ENCODE assay signal across 14 mouse cellular contexts in genomic region chr10:89326383-89326782, GRCm38 (mm10). TPM values are rescaled to one million over a fixed set of nuclear protein-coding genes. Genes with fewer than 3 reads are reported as not detected.
A peak's percentile ranks its signal among the peaks of the same experiment; 100 is the strongest.
DNase-seq lines count a peak whose midpoint lies in the region; ATAC-seq and TF ChIP-seq lines count a peak whose summit lies in the region.
"Had no signal": no experiment of that assay in that cellular context is flagged by ENCODE, and none has a peak within 500 bp of the region (broad histone marks: within the 10 kb centered on the region; RNA-seq: fewer than 3 reads in every experiment).

No protein-coding gene starts in this region.

- no peak for DNase-seq in forebrain, postnatal 0 days
- no peak for DNase-seq in midbrain, embryonic 11.5 days (ENCODE audit: low spot score, missing footprints)
- no peak for DNase-seq in neural tube, embryonic 10.5 days (ENCODE audit: extremely low spot score, low spot score)
- no peak for DNase-seq in kidney, postnatal 10 days

- H3K4me1 ChIP-seq in forebrain, embryonic 15.5 days, result no peaks in the 10 kb centered on the region
- no peaks in the 10 kb centered on the region for H3K4me1 ChIP-seq in forebrain, postnatal 0 days (ENCODE audit: insufficient read depth)
- peaks cover 5% of the 10 kb centered on the region; the same call in 1 of the 2 replicates for H3K4me1 ChIP-seq in midbrain, embryonic 13.5 days (replicated peaks)
- H3K4me1 ChIP-seq in midbrain, embryonic 11.5 days (ENCODE audit: control insufficient read depth, insufficient read depth, low read length), result 0 out of 2 replicates have a peak, but pooled peaks cover 3% of the 10 kb centered on the region
- no peaks in the 10 kb centered on the region for H3K4me1 ChIP-seq in neural tube, embryonic 13.5 days (replicated peaks)
- H3K4me1 ChIP-seq: heart, embryonic 10.5 days; heart, embryonic 13.5 days had no signal

- 88% methylated on average over 5 of the region's 5 CpGs for WGBS in forebrain, embryonic 15.5 days
- WGBS in forebrain, postnatal 0 days, result 92% methylated on average over 5 of the region's 5 CpGs
- WGBS in midbrain, embryonic 13.5 days, result 90% methylated on average over 5 of the region's 5 CpGs
- WGBS in midbrain, embryonic 11.5 days, result 95% methylated on average over 5 of the region's 5 CpGs
- 90% methylated on average over 5 of the region's 5 CpGs for WGBS in neural tube, embryonic 13.5 days

- ATAC-seq in forebrain, embryonic 15.5 days (replicated peaks), result 0 out of 2 replicates have a peak, but pooled peaks have one; percentile 7
- ATAC-seq in forebrain, postnatal 0 days, result no peak
- ATAC-seq in midbrain, embryonic 13.5 days, result 0 out of 2 replicates have a peak, but pooled peaks have one; percentile 7
- ATAC-seq in midbrain, embryonic 11.5 days (ENCODE audit: low FRiP score), result no peak
- ATAC-seq in neural tube, embryonic 13.5 days (ENCODE audit: low read depth), result peak; percentile 54

- no peak overlapping the region for H3K4me3 ChIP-seq in forebrain, embryonic 15.5 days
- no peak overlapping the region for H3K4me3 ChIP-seq in forebrain, postnatal 0 days (ENCODE audit: low read depth, low read length)
- H3K4me3 ChIP-seq in midbrain, embryonic 13.5 days (replicated peaks), result no peak overlapping the region
- no peak overlapping the region for H3K4me3 ChIP-seq in midbrain, embryonic 11.5 days (ENCODE audit: low read depth, low read length)
- no peak overlapping the region for H3K4me3 ChIP-seq in neural tube, embryonic 13.5 days
- H3K4me3 ChIP-seq: gastrocnemius, adult 2 months; heart, adult 2 months; heart, embryonic 10.5 days; heart, embryonic 13.5 days had no signal

- no peak overlapping the region for H3K9ac ChIP-seq in forebrain, embryonic 15.5 days (replicated peaks)
- no peak overlapping the region for H3K9ac ChIP-seq in forebrain, postnatal 0 days
- H3K9ac ChIP-seq in midbrain, embryonic 13.5 days (replicated peaks), result no peak overlapping the region
- no peak overlapping the region for H3K9ac ChIP-seq in midbrain, embryonic 11.5 days (ENCODE audit: low read length)
- no peak overlapping the region for H3K9ac ChIP-seq in neural tube, embryonic 13.5 days
- H3K9ac ChIP-seq: heart, embryonic 13.5 days; hindbrain, embryonic 14.5 days had no signal

- no peak for TF ChIP-seq CTCF in forebrain, postnatal 0 days (IDR thresholded peaks at IDR 0.05; ENCODE audit: low read depth)

- H3K36me3 ChIP-seq in forebrain, embryonic 15.5 days, result no peaks in the 10 kb centered on the region
- H3K36me3 ChIP-seq in forebrain, postnatal 0 days (ENCODE audit: insufficient read depth), result no peaks in the 10 kb centered on the region
- no peaks in the 10 kb centered on the region for H3K36me3 ChIP-seq in midbrain, embryonic 13.5 days
- no peaks in the 10 kb centered on the region for H3K36me3 ChIP-seq in midbrain, embryonic 11.5 days (ENCODE audit: control insufficient read depth, insufficient read depth, low read length)
- no peaks in the 10 kb centered on the region for H3K36me3 ChIP-seq in neural tube, embryonic 13.5 days
- H3K36me3 ChIP-seq: heart, embryonic 10.5 days; heart, embryonic 13.5 days had no signal

- H3K27ac ChIP-seq in forebrain, embryonic 15.5 days (replicated peaks), result no peak overlapping the region
- no peak overlapping the region for H3K27ac ChIP-seq in forebrain, postnatal 0 days (ENCODE audit: low read depth, low read length)
- H3K27ac ChIP-seq in midbrain, embryonic 13.5 days, result no peak overlapping the region
- H3K27ac ChIP-seq in midbrain, embryonic 11.5 days (ENCODE audit: low read depth, low read length), result no peak overlapping the region
- no peak overlapping the region for H3K27ac ChIP-seq in neural tube, embryonic 13.5 days (replicated peaks)
- H3K27ac ChIP-seq: gastrocnemius, adult 2 months; heart, adult 2 months; heart, embryonic 10.5 days; heart, embryonic 13.5 days; hindbrain, embryonic 14.5 days; hindbrain, postnatal 0 days had no signal

- no peak overlapping the region for H3K4me2 ChIP-seq in forebrain, embryonic 15.5 days (replicated peaks)
- H3K4me2 ChIP-seq in forebrain, postnatal 0 days (ENCODE audit: low read depth), result no peak overlapping the region
- no peak overlapping the region for H3K4me2 ChIP-seq in midbrain, embryonic 13.5 days (replicated peaks)
- H3K4me2 ChIP-seq in midbrain, embryonic 11.5 days, result no peak overlapping the region
- H3K4me2 ChIP-seq in neural tube, embryonic 13.5 days, result no peak overlapping the region
- H3K4me2 ChIP-seq: heart, embryonic 13.5 days had no signal

- no peaks in the 10 kb centered on the region for H3K9me3 ChIP-seq in forebrain, embryonic 15.5 days
- no peaks in the 10 kb centered on the region for H3K9me3 ChIP-seq in forebrain, postnatal 0 days (ENCODE audit: low read length)
- no peaks in the 10 kb centered on the region for H3K9me3 ChIP-seq in midbrain, embryonic 13.5 days
- no peaks in the 10 kb centered on the region for H3K9me3 ChIP-seq in midbrain, embryonic 11.5 days (ENCODE audit: control insufficient read depth, low read length)
- H3K9me3 ChIP-seq in neural tube, embryonic 13.5 days, result no peaks in the 10 kb centered on the region
- H3K9me3 ChIP-seq: heart, embryonic 10.5 days; heart, embryonic 13.5 days had no signal

- H3K27me3 ChIP-seq in forebrain, embryonic 15.5 days, result no peaks in the 10 kb centered on the region
- H3K27me3 ChIP-seq in forebrain, postnatal 0 days (ENCODE audit: insufficient read depth, low read length), result no peaks in the 10 kb centered on the region
- 0 out of 2 replicates have a peak, but pooled peaks cover 5% of the 10 kb centered on the region for H3K27me3 ChIP-seq in midbrain, embryonic 13.5 days
- H3K27me3 ChIP-seq in midbrain, embryonic 11.5 days (ENCODE audit: control insufficient read depth, insufficient read depth, low read length), result no peaks in the 10 kb centered on the region
- H3K27me3 ChIP-seq in neural tube, embryonic 13.5 days, result no peaks in the 10 kb centered on the region
- H3K27me3 ChIP-seq: heart, embryonic 13.5 days had no signal

RNA-seq across cellular contexts. Expression of gene Ano4, which starts 18.2 kb away (rescaled TPM):
- polyA plus RNA-seq in forebrain, embryonic 15.5 days (2015; fragmentation: Nextera tagmentation; extraction: Ambion mirVana), result 4.5 and 5.4 TPM in 2 replicates
- total RNA-seq in forebrain, postnatal 0 days (2014; rRNA removed), result 10.6 and 13.6 TPM in 2 replicates
- polyA plus RNA-seq in forebrain, postnatal 0 days (2015; fragmentation: Nextera tagmentation; extraction: Ambion mirVana), result 3.7 and 4.4 TPM in 2 replicates
- polyA plus RNA-seq in midbrain, embryonic 13.5 days (2015; fragmentation: Nextera tagmentation; extraction: Ambion mirVana), result 5.4 and 6.4 TPM in 2 replicates
- 2.1 and 2.6 TPM in 2 replicates for polyA plus RNA-seq in midbrain, embryonic 11.5 days (2014; fragmentation: Nextera tagmentation; extraction: Ambion mirVana)
- 7.0 and 8.5 TPM in 2 replicates for polyA plus RNA-seq in neural tube, embryonic 13.5 days (2015; fragmentation: Nextera tagmentation; extraction: Ambion mirVana)
- polyA plus RNA-seq: activated CD4-positive, CD25-positive, alpha-beta regulatory T cell, adult 4 months had no signal

Comparison
In these comparisons a context has a peak if more than half of its experiments do, and no peak if none do; other contexts are left out.
1. ATAC-seq: peak in forebrain, embryonic 15.5 days (single experiment), midbrain, embryonic 13.5 days (single experiment) and neural tube, embryonic 13.5 days (single experiment); none in forebrain, postnatal 0 days (single experiment) and midbrain, embryonic 11.5 days (single experiment).